Mouse (Mus musculus) neural tube, embryonic 11.5 days (tissue): ENCODE data around the gene Dapk1. TPM values are rescaled to one million over a fixed set of nuclear protein-coding genes. Genes with fewer than 3 reads are reported as not detected.

Source experiments
- ATAC-seq: fragments of 200-750 bp; cut with Nextera tagmentation; 2 replicates; pipeline ENCODE4 v1.8.0; 2017; ENCODE audit warnings: moderate number of reproducible peaks, mild to moderate bottlenecking, moderate TSS enrichment, moderate library complexity; ENCODE audit not compliant: insufficient read depth, low FRiP score, low TSS enrichment
- DNase-seq: peaks from one replicate; pipeline ENCODE4 v3.0.0-alpha.2; 2015; ENCODE audit warnings: low spot score
- H3K27ac ChIP-seq: fragments of 300-500 bp; sonication (generic); 2 replicates; pipeline ENCODE4 v1.5.1; 2014; ENCODE audit warnings: low read depth, mild to moderate bottlenecking, low read length
- H3K27me3 ChIP-seq: fragments of 300-500 bp; sonication (generic); 2 replicates; pipeline ENCODE4 v1.6.1; 2014; ENCODE audit warnings: mild to moderate bottlenecking, low read length, mixed read lengths; ENCODE audit not compliant: control insufficient read depth, insufficient read depth
- H3K36me3 ChIP-seq: fragments of 300-500 bp; sonication (generic); 2 replicates; pipeline ENCODE4 v1.6.1; 2014; ENCODE audit warnings: mild to moderate bottlenecking, low read length, moderate library complexity, mixed read lengths; ENCODE audit not compliant: control insufficient read depth, insufficient read depth
- H3K4me1 ChIP-seq: fragments of 300-500 bp; sonication (generic); 2 replicates; pipeline ENCODE4 v1.6.1; 2014; ENCODE audit warnings: low read length, mixed read lengths; ENCODE audit not compliant: control insufficient read depth, insufficient read depth
- H3K4me2 ChIP-seq: fragments of 300-500 bp; sonication (generic); 2 replicates; pipeline ENCODE4 v1.6.1; 2014; ENCODE audit warnings: low read depth, mild to moderate bottlenecking, moderate library complexity
- H3K4me3 ChIP-seq: fragments of 300-500 bp; sonication (generic); 2 replicates; pipeline ENCODE4 v1.5.1; 2014; ENCODE audit warnings: low read depth, low read length
- H3K9ac ChIP-seq: fragments of 300-500 bp; sonication (generic); 2 replicates; pipeline ENCODE4 v1.6.1; 2014; ENCODE audit warnings: mild to moderate bottlenecking, low read length
- H3K9me3 ChIP-seq: fragments of 300-500 bp; sonication (generic); 2 replicates; pipeline ENCODE4 v1.6.1; 2016; ENCODE audit warnings: low read length; ENCODE audit not compliant: control insufficient read depth
- WGBS: fragments of 180-500 bp; shearing (Covaris S2); extraction: QIAGEN DNeasy Blood & Tissue Kit; methylation state at CpG from one replicate; pipeline ENCODE4 v1.1.7; 2014; 5-methylcytosine and 5-hydroxymethylcytosine counted together
- polyA plus RNA-seq: library from polyadenylated mRNA; unstranded; fragments of >200 nt; fragmentation: Nextera tagmentation; extraction: Ambion mirVana; gene quantifications from 2 replicates; pipeline ENCODE4 v1.2.1, GENCODE M21; 2014

Dapk1 gene
- polyA plus RNA-seq, 1 experiment from 2014 or later = 21.6 TPM

GRCm38 (mm10) chr13:60701671-60702171 is 100.0 kb downstream of the Dapk1 start:
- 86% methylated on average over 12 of the region's 12 CpGs for WGBS
- H3K9me3 ChIP-seq = no peaks in the 10 kb centered on the region
- no peak overlapping the region for H3K9ac ChIP-seq
- no peak for DNase-seq
- ATAC-seq = no peak
- H3K27ac ChIP-seq = no peak overlapping the region
- H3K4me3 ChIP-seq = no peak overlapping the region
- H3K27me3 ChIP-seq = no peaks in the 10 kb centered on the region
- no peaks in the 10 kb centered on the region for H3K36me3 ChIP-seq
- no peak overlapping the region for H3K4me2 ChIP-seq
- 0 out of 2 replicates have a peak, but pooled peaks cover 2% of the 10 kb centered on the region for H3K4me1 ChIP-seq

- WGBS = 53% methylated on average over 16 of the region's 16 CpGs
- Histone ChIP-seq H3K4me2 (no peak overlapping the region), H3K27me3 (no peaks in the 10 kb centered on the region), H3K9ac (no peak overlapping the region), H3K9me3 (no peaks in the 10 kb centered on the region), H3K4me1 (peaks cover 5% of the 10 kb centered on the region; the same call in 1 of the 2 replicates), H3K4me3 (no peak overlapping the region), H3K36me3 (no peaks in the 10 kb centered on the region), H3K27ac (no peak overlapping the region)
- no peak for ATAC-seq
- no peak for DNase-seq
These were observed 106.1 kb downstream of the Dapk1 start for GRCm38 (mm10) chr13:60707541-60708468.

GRCm38 (mm10) chr13:60709136-60709535 is 107.4 kb downstream of the Dapk1 start:
- DNase-seq (no peak), ATAC-seq (no peak)
- Histone ChIP-seq H3K36me3 (no peaks in the 10 kb centered on the region), H3K9me3 (no peaks in the 10 kb centered on the region), H3K4me1 (peaks cover 5% of the 10 kb centered on the region; the same call in 1 of the 2 replicates), H3K9ac (no peak overlapping the region), H3K27me3 (no peaks in the 10 kb centered on the region), H3K4me2 (no peak overlapping the region), H3K27ac (no peak overlapping the region), H3K4me3 (no peak overlapping the region)
- 76% methylated on average over 6 of the region's 6 CpGs for WGBS

- DNase-seq (no peak), ATAC-seq (no peak)
- Histone ChIP-seq H3K4me1 (peaks cover 5% of the 10 kb centered on the region; the same call in 1 of the 2 replicates), H3K27ac (no peak overlapping the region), H3K9me3 (no peaks in the 10 kb centered on the region), H3K4me2 (no peak overlapping the region), H3K36me3 (no peaks in the 10 kb centered on the region), H3K27me3 (no peaks in the 10 kb centered on the region), H3K4me3 (no peak overlapping the region), H3K9ac (no peak overlapping the region)
- WGBS = 89% methylated on average over 3 of the region's 3 CpGs
These were observed 109.2 kb downstream of the Dapk1 start for GRCm38 (mm10) chr13:60710963-60711362.

GRCm38 (mm10) chr13:60713537-60713936 is 111.8 kb downstream of the Dapk1 start:
- H3K9me3 ChIP-seq = no peaks in the 10 kb centered on the region
- no peak overlapping the region for H3K27ac ChIP-seq
- H3K4me1 ChIP-seq = no peaks in the 10 kb centered on the region
- H3K9ac ChIP-seq = no peak overlapping the region
- DNase-seq = no peak
- H3K36me3 ChIP-seq = no peaks in the 10 kb centered on the region
- no peak overlapping the region for H3K4me3 ChIP-seq
- no peak overlapping the region for H3K4me2 ChIP-seq
- H3K27me3 ChIP-seq = no peaks in the 10 kb centered on the region
- no peak for ATAC-seq
- 91% methylated on average over 4 of the region's 4 CpGs for WGBS

- Histone ChIP-seq H3K4me2 (no peak overlapping the region), H3K4me3 (no peak overlapping the region), H3K36me3 (no peaks in the 10 kb centered on the region), H3K9ac (no peak overlapping the region), H3K4me1 (no peaks in the 10 kb centered on the region), H3K9me3 (no peaks in the 10 kb centered on the region), H3K27ac (no peak overlapping the region), H3K27me3 (no peaks in the 10 kb centered on the region)
- no peak for ATAC-seq
- WGBS = 87% methylated on average over 3 of the region's 3 CpGs
- DNase-seq = no peak
These were observed 114.4 kb downstream of the Dapk1 start for GRCm38 (mm10) chr13:60716107-60716506.

- H3K36me3 ChIP-seq = no peaks in the 10 kb centered on the region
- H3K4me2 ChIP-seq = no peak overlapping the region
- no peak overlapping the region for H3K27ac ChIP-seq
- no peaks in the 10 kb centered on the region for H3K27me3 ChIP-seq
- no peaks in the 10 kb centered on the region for H3K4me1 ChIP-seq
- H3K9ac ChIP-seq = no peak overlapping the region
- H3K9me3 ChIP-seq = no peaks in the 10 kb centered on the region
- DNase-seq = no peak
- ATAC-seq = no peak
- 93% methylated on average over 10 of the region's 10 CpGs for WGBS
- no peak overlapping the region for H3K4me3 ChIP-seq
These were observed 115.7 kb downstream of the Dapk1 start for GRCm38 (mm10) chr13:60717421-60717820.

GRCm38 (mm10) chr13:60719581-60719980 is 117.8 kb downstream of the Dapk1 start:
- 97% methylated on average over 10 of the region's 10 CpGs for WGBS
- Histone ChIP-seq H3K4me1 (no peaks in the 10 kb centered on the region), H3K4me2 (no peak overlapping the region), H3K9ac (no peak overlapping the region), H3K9me3 (no peaks in the 10 kb centered on the region), H3K27ac (no peak overlapping the region), H3K27me3 (no peaks in the 10 kb centered on the region), H3K4me3 (no peak overlapping the region), H3K36me3 (no peaks in the 10 kb centered on the region)
- DNase-seq (no peak), ATAC-seq (no peak)

- Histone ChIP-seq H3K9me3 (no peaks in the 10 kb centered on the region), H3K4me1 (no peaks in the 10 kb centered on the region), H3K36me3 (no peaks in the 10 kb centered on the region), H3K27me3 (no peaks in the 10 kb centered on the region), H3K4me3 (no peak overlapping the region), H3K4me2 (no peak overlapping the region), H3K27ac (no peak overlapping the region), H3K9ac (no peak overlapping the region)
- no peak for DNase-seq
- WGBS = 94% methylated on average over 8 of the region's 8 CpGs
- ATAC-seq = no peak
These were observed 121.0 kb downstream of the Dapk1 start for GRCm38 (mm10) chr13:60722763-60723162.
